Mouse (Mus musculus) lung, postnatal 0 days (tissue): ENCODE measurements around the gene Coro2a.

Experiments
- CTCF ChIP-seq: IDR thresholded peaks from 2 replicates; pipeline ENCODE4 v1.5.1; 2016; ENCODE audit warnings: antibody characterized with exemption, mild to moderate bottlenecking
- EP300 ChIP-seq: IDR thresholded peaks from 2 replicates; pipeline ENCODE4 v1.6.1; 2016; ENCODE audit warnings: antibody characterized with exemption, mild to moderate bottlenecking, control low read depth

DNA sequence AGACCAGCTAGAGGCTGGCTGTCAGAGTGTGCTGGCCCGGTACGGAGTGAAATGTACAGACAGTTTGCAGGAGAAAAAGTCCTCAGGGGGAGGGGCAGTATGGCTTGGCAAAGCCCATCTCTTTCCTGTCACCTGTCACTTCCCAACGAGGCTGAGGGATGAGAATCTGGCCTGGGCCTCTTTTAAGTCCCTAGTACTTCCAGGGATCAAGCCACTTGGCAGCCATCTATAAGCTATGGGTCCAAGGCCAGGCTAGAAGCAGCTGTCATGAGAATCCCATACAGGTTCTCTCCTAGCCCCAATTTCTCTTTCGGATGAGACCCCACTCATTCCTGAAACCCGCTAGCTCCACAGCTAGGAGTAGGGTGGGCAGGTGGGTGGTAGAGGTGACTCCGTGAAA, 5.6 kb downstream of the Coro2a start:
- no peak for TF ChIP-seq CTCF
- TF ChIP-seq EP300 = no peak
